In the genomic region with DNA sequence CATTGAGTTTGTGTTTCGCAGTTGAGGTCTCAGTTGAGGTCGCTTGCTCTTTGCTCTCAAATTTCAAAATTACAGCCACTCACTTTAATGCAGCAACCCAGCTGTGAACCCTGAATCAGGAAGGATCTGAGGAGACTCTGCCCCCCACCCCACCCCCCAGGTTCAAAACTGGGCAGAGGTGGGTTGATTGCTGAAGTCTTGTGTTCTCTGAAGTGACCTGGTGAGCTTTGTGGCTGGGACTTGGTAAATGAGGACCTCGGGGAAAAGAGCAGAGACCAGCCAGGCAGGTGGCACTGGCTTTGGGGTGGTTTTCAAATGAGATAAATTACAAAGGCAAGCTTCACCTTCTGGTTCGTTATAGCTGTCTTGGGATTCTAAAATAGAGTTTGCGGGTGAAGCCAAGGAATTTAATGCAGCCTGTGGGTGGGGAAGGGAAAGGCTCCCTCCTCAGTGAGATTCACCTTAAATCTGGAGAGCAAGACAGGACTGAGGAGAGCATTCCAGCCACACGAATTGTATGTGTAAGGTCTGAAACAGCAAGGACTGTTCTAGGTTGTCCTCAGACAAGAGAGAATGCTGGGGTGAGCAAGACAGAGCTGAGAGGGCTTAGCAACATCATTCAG, we compare ENCODE assay signal across 29 mouse cellular contexts.
DNase-seq lines count a peak whose midpoint lies in the region; ATAC-seq and TF ChIP-seq lines count a peak whose summit lies in the region.
"Had no signal": no experiment of that assay in that cellular context is flagged by ENCODE, and none has a peak within 500 bp of the region (broad histone marks: within the 10 kb centered on the region; RNA-seq: fewer than 3 reads in every experiment).

No protein-coding gene starts in this region.

- no peak overlapping the region for H3K9ac ChIP-seq in stomach, postnatal 0 days (ENCODE audit: low read length)
- H3K9ac ChIP-seq: forebrain, embryonic 15.5 days; heart, embryonic 13.5 days; hindbrain, embryonic 14.5 days had no signal

- H3K4me3 ChIP-seq in left cerebral cortex, adult 2 months, result no peak overlapping the region
- no peak overlapping the region for H3K4me3 ChIP-seq in embryonic facial prominence, embryonic 10.5 days
- H3K4me3 ChIP-seq in stomach, postnatal 0 days (ENCODE audit: low read depth, low read length), result no peak overlapping the region
- H3K4me3 ChIP-seq: forebrain, embryonic 10.5 days; forebrain, embryonic 15.5 days; gastrocnemius, adult 2 months; heart, adult 2 months; heart, embryonic 13.5 days had no signal

- no peak for TF ChIP-seq CTCF in left cerebral cortex, adult 2 months (IDR thresholded peaks at IDR 0.05)
- no peak for TF ChIP-seq CTCF in stomach, postnatal 0 days (IDR thresholded peaks at IDR 0.05; ENCODE audit: low read depth)

- TF ChIP-seq EP300 in stomach, postnatal 0 days (optimal IDR thresholded peaks at IDR 0.05), result no peak

- intact Hi-C loops in left cerebral cortex, adult 2 months (cut with DNase I), result no loop called here

- ATAC-seq in frontal cortex, adult (ENCODE audit: low TSS enrichment), result peak; percentile 76
- no peak for ATAC-seq in stomach, postnatal 0 days (ENCODE audit: low FRiP score, low TSS enrichment)
- ATAC-seq: inflammation-experienced regulatory T-cells, adult 6 months; intestine, postnatal 0 days; Patski had no signal

- no peak for DNase-seq in frontal cortex, postnatal 14 days (ENCODE audit: low spot score in 2 of 2)
- DNase-seq in left cerebral cortex, adult 2 months (ENCODE audit: extremely low spot score in 1 of 2, low spot score in 2 of 2), result peak in 1 of 2 experiments; percentile 6
- no peak for DNase-seq in left cerebral cortex, adult 9 months (ENCODE audit: low spot score in 2 of 2)
- DNase-seq in embryonic facial prominence, embryonic 10.5 days (ENCODE audit: low spot score), result peak; percentile 27
- peak; percentile 3 for DNase-seq in stomach, postnatal 0 days (ENCODE audit: low spot score)
- no peak for DNase-seq in neural tube, embryonic 10.5 days (ENCODE audit: extremely low spot score, low spot score)
- DNase-seq: adrenal gland, postnatal 10 days; adrenal gland, postnatal 36 days; B cell, adult 2 months; cerebellum, adult 11-12 months; cerebellum, adult 8-10 months; cerebellum, postnatal 10 days; cerebellum, postnatal 36 days; embryo, embryonic 11 days; gastrocnemius, adult 2 months; gastrocnemius, postnatal 25 days; heart, adult 2 months; heart, postnatal 14 days; heart, postnatal 4 days had no signal

- WGBS in embryonic facial prominence, embryonic 10.5 days, result 39% methylated on average over 6 of the region's 6 CpGs
- 59% methylated on average over 6 of the region's 6 CpGs for WGBS in stomach, postnatal 0 days

- H3K4me2 ChIP-seq in stomach, postnatal 0 days (replicated peaks; ENCODE audit: low read depth), result no peak overlapping the region
- H3K4me2 ChIP-seq: forebrain, embryonic 15.5 days; heart, embryonic 13.5 days; hindbrain, embryonic 14.5 days had no signal

- H3K4me1 ChIP-seq in embryonic facial prominence, embryonic 10.5 days, result peaks cover 22% of the 10 kb centered on the region
- H3K4me1 ChIP-seq in stomach, postnatal 0 days (replicated peaks; ENCODE audit: control insufficient read depth, insufficient read depth), result no peaks in the 10 kb centered on the region
- H3K4me1 ChIP-seq: forebrain, embryonic 15.5 days had no signal

- no peaks in the 10 kb centered on the region for H3K36me3 ChIP-seq in embryonic facial prominence, embryonic 10.5 days (replicated peaks)
- H3K36me3 ChIP-seq in stomach, postnatal 0 days (ENCODE audit: control insufficient read depth, insufficient read depth, low read length), result no peaks in the 10 kb centered on the region
- H3K36me3 ChIP-seq: forebrain, embryonic 10.5 days; forebrain, embryonic 15.5 days; G1E; heart, embryonic 13.5 days had no signal

- H3K27me3 ChIP-seq in embryonic facial prominence, embryonic 10.5 days (replicated peaks; ENCODE audit: low read depth, poor library complexity, severe bottlenecking), result no peaks in the 10 kb centered on the region
- no peaks in the 10 kb centered on the region for H3K27me3 ChIP-seq in stomach, postnatal 0 days (ENCODE audit: control insufficient read depth, insufficient read depth, low read length)
- H3K27me3 ChIP-seq: forebrain, embryonic 15.5 days; Patski had no signal

- H3K27ac ChIP-seq in left cerebral cortex, adult 2 months, result peak overlapping the region; percentile 44
- H3K27ac ChIP-seq in embryonic facial prominence, embryonic 10.5 days (replicated peaks), result no peak overlapping the region
- no peak overlapping the region for H3K27ac ChIP-seq in stomach, postnatal 0 days (replicated peaks)
- H3K27ac ChIP-seq: forebrain, embryonic 10.5 days; forebrain, embryonic 15.5 days; gastrocnemius, adult 2 months; heart, embryonic 13.5 days; hindbrain, embryonic 14.5 days; hindbrain, postnatal 0 days had no signal

- H3K9me3 ChIP-seq in embryonic facial prominence, embryonic 10.5 days, result no peaks in the 10 kb centered on the region
- no peaks in the 10 kb centered on the region for H3K9me3 ChIP-seq in stomach, postnatal 0 days (ENCODE audit: control insufficient read depth, low read length)
- H3K9me3 ChIP-seq: forebrain, embryonic 10.5 days; forebrain, embryonic 15.5 days had no signal

Comparison
In these comparisons a context has a peak if more than half of its experiments do, and no peak if none do; other contexts are left out.
1. DNase-seq: peak in embryonic facial prominence, embryonic 10.5 days (single experiment) and stomach, postnatal 0 days (single experiment); none in frontal cortex, postnatal 14 days (0 of 2), left cerebral cortex, adult 9 months (0 of 2) and neural tube, embryonic 10.5 days (single experiment).